Mouse (Mus musculus) cerebellum, adult 2 months (tissue): ENCODE results near the gene Ldb3. TPM values are rescaled to one million over a fixed set of nuclear protein-coding genes. Genes with fewer than 3 reads are reported as not detected.

ENCODE experiments used
- DNase-seq, 2 experiments: peaks; one replicate each; pipeline ENCODE4 v3.0.0; 2021
- H3K27ac ChIP-seq: fragments of 200-500 bp; 2 replicates; pipeline ENCODE4 v1.5.1; 2012; ENCODE audit warnings: low read length, control low read depth, inconsistent platforms; ENCODE audit not compliant: insufficient read depth
- H3K27me3 ChIP-seq: fragments of 200-500 bp; 2 replicates; pipeline ENCODE4 v1.6.1; 2012; ENCODE audit warnings: inconsistent platforms, mild to moderate bottlenecking, low read length, moderate library complexity; ENCODE audit not compliant: control insufficient read depth, insufficient read depth
- H3K4me1 ChIP-seq: fragments of 200-500 bp; 2 replicates; pipeline ENCODE4 v1.6.1; 2011; ENCODE audit warnings: low read length; ENCODE audit not compliant: control insufficient read depth, insufficient read depth
- H3K4me3 ChIP-seq: fragments of 200-500 bp; replicated peaks from 2 replicates; pipeline ENCODE3; 2011; ENCODE audit warnings: mild to moderate bottlenecking, low read depth, low read length, control low read depth; ENCODE audit not compliant: insufficient read depth
- CTCF ChIP-seq: fragments of 200-500 bp; IDR thresholded peaks from 2 replicates; pipeline ENCODE4 v1.5.1; 2011; ENCODE audit warnings: low read depth, mild to moderate bottlenecking, control low read depth, low read length, moderate library complexity, borderline replicate concordance; ENCODE audit not compliant: insufficient read depth
- POLR2A ChIP-seq: fragments of 200-500 bp; IDR thresholded peaks from 2 replicates; pipeline ENCODE4 v1.6.1; 2011; ENCODE audit warnings: low read length, control low read depth, borderline replicate concordance; ENCODE audit not compliant: insufficient read depth
- WGBS: fragments of 180-500 bp; shearing (Covaris S2); methylation state at CpG from one replicate; pipeline ENCODE4 v1.1.7; 2018; 5-methylcytosine and 5-hydroxymethylcytosine counted together
- polyA plus RNA-seq: library from polyadenylated mRNA; depleted of rRNA; stranded (reverse); fragments of >200 nt; gene quantifications from 2 replicates; pipeline ENCODE4 v1.2.3, GENCODE M21; 2012

The Ldb3 gene
- polyA plus RNA-seq, 1 experiment = 7.0 TPM

- Histone ChIP-seq H3K4me3 (no peak overlapping the region), H3K4me1 (peaks cover 15% of the 10 kb centered on the region), H3K27ac (no peak overlapping the region), H3K27me3 (no peaks in the 10 kb centered on the region)
- TF ChIP-seq CTCF (no peak), POLR2A (no peak)
- no peak for DNase-seq
- 91% methylated on average over 17 of the region's 17 CpGs for WGBS
Observed at GRCm38 (mm10) chr14:34571610-34572387, 16.7 kb downstream of the Ldb3 start.

GRCm38 (mm10) chr14:34570903-34571302 is 17.6 kb downstream of the Ldb3 start:
- TF ChIP-seq POLR2A = no peak
- TF ChIP-seq CTCF = no peak
- Histone ChIP-seq H3K27ac (no peak overlapping the region), H3K4me3 (no peak overlapping the region), H3K4me1 (peaks cover 15% of the 10 kb centered on the region), H3K27me3 (no peaks in the 10 kb centered on the region)
- 85% methylated on average over 4 of the region's 4 CpGs for WGBS
- DNase-seq = no peak

- DNase-seq = peak; percentile 82 to 86
- WGBS = 2% methylated on average over 6 of the region's 6 CpGs
- H3K27ac ChIP-seq = no peak overlapping the region
Observed at GRCm38 (mm10) chr14:34570294-34570693, 18.2 kb downstream of the Ldb3 start.

GRCm38 (mm10) chr14:34569534-34570194 is 18.8 kb downstream of the Ldb3 start:
- peak in 1 of 2 experiments; percentile 36 for DNase-seq
- peaks cover 15% of the 10 kb centered on the region for H3K4me1 ChIP-seq
- 31% methylated on average over 27 of the region's 27 CpGs for WGBS
- H3K27ac ChIP-seq = no peak overlapping the region
- H3K27me3 ChIP-seq = no peaks in the 10 kb centered on the region
- peak overlapping the region; percentile 86 for H3K4me3 ChIP-seq
- TF ChIP-seq CTCF (no peak), POLR2A (no peak)

More at GRCm38 (mm10) chr14:34570294-34570693, 18.2 kb downstream of the Ldb3 start:
- no peak for TF ChIP-seq POLR2A
- TF ChIP-seq CTCF = peak; percentile 85
- peaks cover 15% of the 10 kb centered on the region for H3K4me1 ChIP-seq
- peak overlapping the region; percentile 86 for H3K4me3 ChIP-seq
- H3K27me3 ChIP-seq = no peaks in the 10 kb centered on the region

- TF ChIP-seq CTCF (no peak), POLR2A (no peak)
- peaks cover 11% of the 10 kb centered on the region for H3K4me1 ChIP-seq
- H3K4me3 ChIP-seq = no peak overlapping the region
- H3K27ac ChIP-seq = no peak overlapping the region
- no peaks in the 10 kb centered on the region for H3K27me3 ChIP-seq
- WGBS = 94% methylated on average over 4 of the region's 4 CpGs
- no peak for DNase-seq
Observed at GRCm38 (mm10) chr14:34568626-34569025, 19.9 kb downstream of the Ldb3 start.

GRCm38 (mm10) chr14:34567697-34568096 is 20.8 kb downstream of the Ldb3 start:
- TF ChIP-seq CTCF (no peak), POLR2A (no peak)
- no peak overlapping the region for H3K27ac ChIP-seq
- H3K4me1 ChIP-seq = peaks cover 7% of the 10 kb centered on the region
- no peak overlapping the region for H3K4me3 ChIP-seq
- H3K27me3 ChIP-seq = no peaks in the 10 kb centered on the region
- DNase-seq = no peak
- WGBS = 52% methylated on average over 5 of the region's 5 CpGs

- 93% methylated on average over 7 of the region's 7 CpGs for WGBS
- no peak overlapping the region for H3K4me3 ChIP-seq
- TF ChIP-seq POLR2A = no peak
- no peak for TF ChIP-seq CTCF
- peaks cover 3% of the 10 kb centered on the region; the same call in 1 of the 2 replicates for H3K4me1 ChIP-seq
- DNase-seq = no peak
- H3K27ac ChIP-seq = no peak overlapping the region
- no peaks in the 10 kb centered on the region for H3K27me3 ChIP-seq
Observed at GRCm38 (mm10) chr14:34566530-34566929, 22.0 kb downstream of the Ldb3 start.
